Mouse (Mus musculus) liver, embryonic 14.5 days (tissue): Measurements from ENCODE around the gene Enpp4. TPM values are rescaled to one million over a fixed set of nuclear protein-coding genes. Genes with fewer than 3 reads are reported as not detected.

ENCODE experiments used
- ATAC-seq: fragments of 200-750 bp; cut with Nextera tagmentation; 2 replicates; pipeline ENCODE4 v1.8.0; 2017; ENCODE audit warnings: moderate number of reproducible peaks, mild to moderate bottlenecking, moderate library complexity; ENCODE audit not compliant: insufficient read depth
- DNase-seq, 3 experiments: peaks; one replicate each; pipeline ENCODE4 v3.0.0-alpha.2; 2012 to 2013; ENCODE audit warnings: low read depth in 3 of 3, low spot score in 3 of 3
- H3K27ac ChIP-seq: fragments of 300-500 bp; sonication (generic); 2 replicates; pipeline ENCODE4 v1.5.1; 2014; ENCODE audit warnings: moderate library complexity, mild to moderate bottlenecking, control low read depth, inconsistent platforms
- H3K27me3 ChIP-seq: fragments of 300-500 bp; sonication (generic); 2 replicates; pipeline ENCODE4 v1.6.1; 2014; ENCODE audit warnings: mild to moderate bottlenecking, low read length, moderate library complexity; ENCODE audit not compliant: control insufficient read depth, insufficient read depth
- H3K36me3 ChIP-seq: fragments of 300-500 bp; sonication (generic); replicated peaks from 2 replicates; pipeline ENCODE4 v1.6.1; 2014; ENCODE audit warnings: low read depth; ENCODE audit not compliant: control insufficient read depth, insufficient read depth
- H3K4me1 ChIP-seq, 2 experiments: fragments of 200-500 bp in 1 of 2; fragments of 300-500 bp in 1 of 2; sonication (generic) in 1 of 2; replicated peaks; 2 replicates each; pipeline ENCODE4 v1.6.1; 2012 to 2014; ENCODE audit warnings: antibody characterized with exemption in 1 of 2, inconsistent platforms in 1 of 2, low read length in 1 of 2; ENCODE audit not compliant: control insufficient read depth in 2 of 2, insufficient read depth in 2 of 2
- H3K4me2 ChIP-seq: fragments of 300-500 bp; sonication (generic); 2 replicates; pipeline ENCODE4 v1.6.1; 2014; ENCODE audit warnings: low read depth, mild to moderate bottlenecking, control low read depth, moderate library complexity
- H3K4me3 ChIP-seq, 2 experiments: fragments of 200-500 bp in 1 of 2; fragments of 300-500 bp in 1 of 2; sonication (generic) in 1 of 2; 2 replicates each; pipeline ENCODE4 v1.5.1; 2012 to 2014; ENCODE audit warnings: low read depth in 2 of 2, low read length in 2 of 2, mild to moderate bottlenecking in 2 of 2, control low read depth in 1 of 2, inconsistent platforms in 1 of 2, moderate library complexity in 1 of 2; ENCODE audit not compliant: insufficient read depth in 1 of 2
- H3K9ac ChIP-seq: fragments of 300-500 bp; sonication (generic); replicated peaks from 2 replicates; pipeline ENCODE4 v1.6.1; 2014; ENCODE audit warnings: mild to moderate bottlenecking, control low read depth, moderate library complexity
- H3K9me3 ChIP-seq: fragments of 300-500 bp; sonication (generic); 2 replicates; pipeline ENCODE4 v1.6.1; 2016; ENCODE audit warnings: low read length, mixed read lengths; ENCODE audit not compliant: control insufficient read depth
- CTCF ChIP-seq: IDR thresholded peaks from 2 replicates; pipeline ENCODE4 v1.5.1; 2016; ENCODE audit warnings: antibody characterized with exemption, low read depth, control low read depth
- EP300 ChIP-seq: IDR thresholded peaks from 2 replicates; pipeline ENCODE4 v1.6.1; 2016; ENCODE audit warnings: antibody characterized with exemption, low read depth
- WGBS: fragments of 180-500 bp; shearing (Covaris S2); extraction: QIAGEN DNeasy Blood & Tissue Kit; methylation state at CpG from one replicate; pipeline ENCODE4 v1.1.7; 2014; ENCODE audit not compliant: insufficient replicate concordance; 5-methylcytosine and 5-hydroxymethylcytosine counted together
- polyA plus RNA-seq, 2 experiments: library from polyadenylated mRNA; depleted of rRNA in 1 of 2; stranded (reverse) in 1 of 2; unstranded in 1 of 2; fragments of >200 nt; fragmentation: Nextera tagmentation in 1 of 2; extraction: Ambion mirVana in 1 of 2; gene quantifications; 2 replicates each; pipeline versions ENCODE4 v1.2.1 to v1.2.3; 2012 to 2014

Enpp4 gene
- polyA plus RNA-seq, 2 experiments: 2.7 to 3.8 TPM

DNA sequence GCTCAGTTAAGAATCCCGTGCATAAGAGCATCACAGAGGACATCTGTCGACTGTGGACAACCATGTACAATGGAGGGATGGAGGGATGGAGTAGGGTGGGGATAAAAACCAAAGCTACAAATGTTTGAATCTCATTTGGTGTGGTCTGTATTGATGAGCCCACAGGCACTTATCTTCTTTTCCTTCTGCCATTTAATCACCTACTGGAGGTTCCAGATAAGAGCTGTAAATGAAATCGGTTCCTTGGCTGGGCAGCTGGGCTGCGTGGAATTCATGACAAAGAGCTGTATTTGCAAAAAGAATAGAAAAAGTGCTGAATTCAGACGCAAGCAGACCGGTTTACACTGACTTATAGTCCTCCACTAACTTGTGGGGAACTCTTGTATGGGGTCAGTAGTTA is 28.5 kb upstream of the Enpp4 start:
- Histone ChIP-seq H3K27me3 (no peaks in the 10 kb centered on the region), H3K9ac (no peak overlapping the region), H3K36me3 (no peaks in the 10 kb centered on the region), H3K4me3 (no peak overlapping the region), H3K4me1 (0 out of 4 replicates have a peak, but pooled peaks cover 0 to 3% of the 10 kb centered on the region in 2 experiments), H3K9me3 (no peaks in the 10 kb centered on the region), H3K4me2 (peak overlapping the region; percentile 45), H3K27ac (no peak overlapping the region)
- DNase-seq: no peak
- TF ChIP-seq EP300: 0 out of 2 replicates have a peak, but pooled peaks have one; percentile 14
- TF ChIP-seq CTCF: no peak
- ATAC-seq: no peak
- WGBS: 8% methylated on average over 6 of the region's 6 CpGs

DNA sequence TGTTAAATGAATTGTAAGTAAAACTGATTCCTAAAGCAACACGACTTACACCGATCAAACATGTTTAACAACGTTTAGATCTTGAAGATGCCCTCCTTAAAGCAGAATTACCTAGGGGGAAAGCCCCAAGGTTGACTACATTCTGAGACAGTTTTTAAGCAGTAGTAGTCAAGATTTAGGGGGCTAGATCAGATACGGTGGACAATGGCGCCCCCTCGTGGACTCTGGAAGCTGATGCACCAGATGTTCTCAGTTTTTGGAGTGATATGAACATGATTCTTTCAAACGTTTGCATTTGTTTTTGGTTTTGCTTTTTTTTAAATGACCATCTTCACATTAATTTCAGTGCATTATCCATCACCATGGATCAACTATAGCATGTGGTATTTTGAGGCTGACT is 24.8 kb upstream of the Enpp4 start:
- DNase-seq: peak; percentile 37 to 41 (median 41)
- no peak overlapping the region for H3K4me2 ChIP-seq
- H3K27me3 ChIP-seq: no peaks in the 10 kb centered on the region
- H3K9ac ChIP-seq: no peak overlapping the region
- TF ChIP-seq CTCF (peak; percentile 75), EP300 (no peak)
- no peaks in the 10 kb centered on the region for H3K36me3 ChIP-seq
- no peak overlapping the region for H3K4me3 ChIP-seq
- 0 out of 4 replicates have a peak, but pooled peaks cover 0 to 2% of the 10 kb centered on the region in 2 experiments for H3K4me1 ChIP-seq
- 10% methylated on average over 7 of the region's 7 CpGs for WGBS
- no peak for ATAC-seq
- no peaks in the 10 kb centered on the region for H3K9me3 ChIP-seq
- no peak overlapping the region for H3K27ac ChIP-seq

DNA sequence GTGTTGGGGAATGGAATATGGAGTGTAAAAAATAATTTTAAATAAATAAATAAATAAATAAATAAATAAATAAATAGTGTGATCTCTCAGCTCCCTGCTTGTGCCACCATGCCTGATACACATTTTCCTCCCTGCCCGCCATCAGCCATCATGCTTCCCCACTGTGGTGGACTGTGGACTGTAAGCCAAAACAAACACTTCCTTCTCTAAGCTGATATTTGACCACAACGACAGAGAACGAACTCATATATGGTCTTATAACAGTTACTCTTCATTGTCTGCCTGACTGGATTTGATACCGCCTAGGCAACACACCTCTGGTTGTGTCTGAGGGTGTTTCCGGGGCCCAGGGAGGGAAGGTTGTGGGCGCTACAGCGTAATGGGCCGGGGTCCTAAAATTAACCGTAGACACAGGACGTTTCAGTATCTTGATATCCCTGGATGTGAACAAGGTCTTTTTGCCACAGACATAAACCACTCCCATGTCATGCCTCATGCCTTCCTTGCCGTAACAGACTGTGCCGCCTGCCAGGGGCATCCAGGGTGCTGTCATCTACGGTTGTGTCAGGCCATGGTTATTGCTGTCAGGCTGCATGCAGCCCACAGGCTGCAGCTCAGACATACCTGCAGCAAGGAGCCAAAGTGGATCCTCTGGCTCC is 23.6 kb upstream of the Enpp4 start:
- Histone ChIP-seq H3K4me2 (no peak overlapping the region), H3K4me1 (0 out of 4 replicates have a peak, but pooled peaks cover 0 to 2% of the 10 kb centered on the region in 2 experiments), H3K36me3 (no peaks in the 10 kb centered on the region), H3K9me3 (no peaks in the 10 kb centered on the region), H3K9ac (no peak overlapping the region), H3K4me3 (no peak overlapping the region), H3K27me3 (no peaks in the 10 kb centered on the region), H3K27ac (no peak overlapping the region)
- DNase-seq (no peak), ATAC-seq (no peak)
- TF ChIP-seq CTCF: no peak
- no peak for TF ChIP-seq EP300
- WGBS: 54% methylated on average over 13 of the region's 13 CpGs

DNA sequence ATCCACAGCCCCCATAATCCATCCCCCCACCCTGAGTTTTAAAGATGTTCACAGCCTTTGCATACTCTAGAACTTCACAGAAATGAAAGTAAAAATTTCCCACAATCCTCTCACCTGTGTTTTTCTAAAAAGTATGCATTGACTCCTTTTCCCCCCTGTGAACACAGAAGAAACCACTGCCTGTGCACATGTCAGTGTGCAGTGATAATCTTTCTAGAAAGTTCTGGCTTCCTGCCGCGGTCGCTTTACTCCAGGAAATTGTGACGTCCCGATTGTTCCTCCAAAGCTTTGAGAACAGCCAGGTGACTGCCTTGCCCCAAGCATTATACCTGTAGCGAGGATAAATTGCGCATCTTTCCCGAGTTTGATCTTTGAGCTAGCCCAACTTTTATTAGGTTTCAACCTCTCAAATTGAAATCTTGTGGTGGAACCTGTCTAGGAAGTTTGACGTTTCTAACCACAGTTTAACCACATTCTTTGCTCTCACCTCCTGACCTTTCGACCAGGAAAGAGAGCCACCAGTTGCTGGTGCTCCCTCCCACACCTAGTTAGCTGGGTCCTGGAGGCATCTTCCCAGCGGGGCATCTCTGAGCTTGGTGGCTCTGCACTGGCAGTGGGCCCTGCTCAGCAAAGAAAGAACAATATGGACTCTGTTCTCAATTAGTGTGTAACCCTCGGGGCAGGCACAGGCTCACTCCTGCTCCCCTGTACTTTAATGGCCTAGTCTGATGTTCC is 15.9 kb upstream of the Enpp4 start:
- Histone ChIP-seq H3K4me1 (0 out of 4 replicates have a peak, but pooled peaks cover 0 to 2% of the 10 kb centered on the region in 2 experiments), H3K9ac (no peak overlapping the region), H3K27ac (no peak overlapping the region), H3K4me3 (no peak overlapping the region), H3K36me3 (no peaks in the 10 kb centered on the region), H3K4me2 (no peak overlapping the region), H3K9me3 (no peaks in the 10 kb centered on the region), H3K27me3 (no peaks in the 10 kb centered on the region)
- no peak for ATAC-seq
- TF ChIP-seq EP300 (no peak), CTCF (no peak)
- 35% methylated on average over 12 of the region's 12 CpGs for WGBS
- no peak for DNase-seq

DNA sequence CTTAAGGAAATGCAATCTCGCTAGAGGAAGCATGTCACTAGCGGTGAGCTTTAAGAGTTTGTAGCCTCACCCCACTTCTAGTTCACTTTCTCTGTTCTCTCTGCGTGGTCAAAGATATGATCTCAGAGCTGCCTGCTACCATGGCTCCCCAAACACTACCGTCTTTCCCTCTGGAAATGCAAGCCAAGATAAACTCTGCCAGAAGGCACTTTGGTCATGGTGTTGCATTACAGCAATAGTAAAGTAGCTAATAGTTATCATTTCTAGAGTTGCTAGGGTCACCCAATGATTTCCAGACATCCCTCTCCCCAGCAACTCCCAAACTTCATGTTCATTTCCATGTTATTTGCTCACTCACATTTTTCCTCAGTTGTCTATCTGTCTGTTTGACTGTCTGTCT is 12.6 kb upstream of the Enpp4 start:
- no peak for TF ChIP-seq EP300
- no peak for TF ChIP-seq CTCF

More for the DNA sequence above, 12.6 kb upstream of the Enpp4 start:
- Histone ChIP-seq H3K36me3 (no peaks in the 10 kb centered on the region), H3K4me2 (no peak overlapping the region), H3K9ac (no peak overlapping the region), H3K9me3 (no peaks in the 10 kb centered on the region), H3K4me1 (0 out of 4 replicates have a peak, but pooled peaks cover 0 to 2% of the 10 kb centered on the region in 2 experiments), H3K27ac (no peak overlapping the region), H3K27me3 (no peaks in the 10 kb centered on the region), H3K4me3 (no peak overlapping the region)
- ATAC-seq (no peak), DNase-seq (no peak)
- 44% methylated on average over 4 of the region's 4 CpGs for WGBS
